Mouse (Mus musculus) heart, embryonic 10.5 days (tissue): Measurements from ENCODE around the gene Gm3415. TPM values are rescaled to one million over a fixed set of nuclear protein-coding genes. Genes with fewer than 3 reads are reported as not detected.
A peak's percentile ranks its signal among the peaks of the same experiment; 100 is the strongest.
"Not testable (repeated sequence)": the region's sequence is repeated elsewhere in the genome, so short reads cannot be mapped to it uniquely, and the experiment has no call there.

Experiments
- DNase-seq: peaks from one replicate; pipeline ENCODE4 v3.0.0-alpha.2; 2017; ENCODE audit warnings: low spot score
- H3K27ac ChIP-seq: fragments of 300-500 bp; sonication (generic); 2 replicates; pipeline ENCODE4 v1.5.1; 2016; ENCODE audit warnings: mild to moderate bottlenecking
- H3K27me3 ChIP-seq: fragments of 300-500 bp; sonication (generic); 2 replicates; pipeline ENCODE4 v1.6.1; 2016; ENCODE audit warnings: mild to moderate bottlenecking; ENCODE audit not compliant: poor library complexity, insufficient read depth, severe bottlenecking
- H3K36me3 ChIP-seq: fragments of 300-500 bp; sonication (generic); 2 replicates; pipeline ENCODE4 v1.6.1; 2016; ENCODE audit warnings: mild to moderate bottlenecking, moderate library complexity
- H3K4me1 ChIP-seq: fragments of 300-500 bp; sonication (generic); 2 replicates; pipeline ENCODE4 v1.6.1; 2016; ENCODE audit warnings: mild to moderate bottlenecking
- H3K4me3 ChIP-seq: fragments of 300-500 bp; sonication (generic); 2 replicates; pipeline ENCODE4 v1.5.1; 2016; ENCODE audit warnings: mild to moderate bottlenecking, moderate library complexity
- H3K9me3 ChIP-seq: fragments of 300-500 bp; sonication (generic); 2 replicates; pipeline ENCODE4 v1.6.1; 2016; ENCODE audit warnings: mild to moderate bottlenecking, moderate library complexity
- WGBS: fragments of 180-500 bp; shearing (Covaris S2); methylation state at CpG from one replicate; pipeline ENCODE4 v1.1.7; 2016; 5-methylcytosine and 5-hydroxymethylcytosine counted together
- polyA plus RNA-seq: library from polyadenylated mRNA; unstranded; fragments of >200 nt; fragmentation: Nextera tagmentation; extraction: Ambion mirVana; gene quantifications from 2 replicates; pipeline ENCODE4 v1.2.1, GENCODE M21; 2016

The Gm3415 gene
- not detected in 2 replicates for polyA plus RNA-seq

DNA sequence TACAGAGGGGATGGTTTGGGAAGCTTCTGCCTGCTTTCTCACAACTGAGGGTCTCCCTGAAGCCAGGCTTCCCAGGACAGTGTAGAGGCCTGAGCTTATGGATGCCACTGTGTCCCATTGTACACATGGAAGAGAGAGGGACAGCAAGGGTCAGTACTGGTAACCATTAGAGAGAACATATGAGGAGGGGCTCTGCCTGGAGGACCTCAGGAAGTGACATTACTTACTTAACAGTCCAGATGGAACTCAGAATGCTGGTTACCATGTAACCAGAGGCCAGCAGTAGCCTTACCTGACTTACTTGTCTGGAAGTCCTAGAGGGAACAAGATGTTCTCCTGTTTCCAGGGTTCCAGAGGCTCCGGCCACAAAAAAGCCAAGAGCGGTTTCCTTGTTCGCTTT, at the start of gene Gm3415:
Gene Gm3415 (plus strand): TSS at position 301 of the 400 bp plus-strand sequence.
- not testable (repeated sequence) for DNase-seq, H3K9me3 ChIP-seq, H3K27ac ChIP-seq, H3K27me3 ChIP-seq, H3K36me3 ChIP-seq, H3K4me3 ChIP-seq, H3K4me1 ChIP-seq
- no CpG with 5 or more reads among the region's 3 CpGs for WGBS

DNA sequence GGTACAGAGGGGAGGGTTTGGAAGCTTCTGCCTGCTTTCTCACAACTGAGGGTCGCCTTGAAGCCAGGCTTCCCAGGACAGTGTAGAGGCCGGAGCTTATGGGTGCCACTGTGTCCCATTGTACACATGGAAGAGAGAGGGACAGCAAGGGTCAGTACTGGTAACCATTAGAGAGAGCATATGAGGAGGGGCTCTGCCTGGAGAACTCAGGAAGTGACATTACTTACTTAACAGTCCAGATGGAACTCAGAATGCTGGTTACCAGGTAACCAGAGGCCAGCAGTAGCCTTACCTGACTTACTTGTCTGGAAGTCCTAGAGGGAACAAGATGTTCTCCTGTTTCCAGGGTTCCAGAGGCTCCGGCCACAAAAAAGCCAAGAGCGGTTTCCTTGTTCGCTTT, 42.1 kb upstream of the Gm3415 start, which contains the start of gene Gm3402:
Gene Gm3402 (plus strand): TSS at position 301 of the 400 bp plus-strand sequence.
- 93% methylated on average over 2 of the region's 5 CpGs for whole genome bisulfite sequencing

DNA sequence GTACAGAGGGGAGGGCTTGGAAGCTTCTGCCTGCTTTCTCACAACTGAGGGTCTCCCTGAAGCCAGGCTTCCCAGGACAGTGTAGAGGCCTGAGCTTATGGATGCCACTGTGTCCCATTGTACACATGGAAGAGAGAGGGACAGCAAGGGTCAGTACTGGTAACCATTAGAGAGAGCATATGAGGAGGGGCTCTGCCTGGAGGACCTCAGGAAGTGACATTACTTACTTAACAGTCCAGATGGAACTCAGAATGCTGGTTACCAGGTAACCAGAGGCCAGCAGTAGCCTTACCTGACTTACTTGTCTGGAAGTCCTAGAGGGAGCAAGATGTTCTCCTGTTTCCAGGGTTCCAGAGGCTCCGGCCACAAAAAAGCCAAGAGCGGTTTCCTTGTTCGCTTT, 30.4 kb upstream of the Gm3415 start, which contains the start of gene Gm3404:
Gene Gm3404 (plus strand): TSS at position 301 of the 400 bp plus-strand sequence.
- not testable (repeated sequence) for H3K36me3 ChIP-seq, DNase-seq, H3K4me3 ChIP-seq, H3K9me3 ChIP-seq, H3K4me1 ChIP-seq, H3K27ac ChIP-seq, H3K27me3 ChIP-seq
- 89% methylated on average over 3 of the region's 3 CpGs for WGBS

More for the DNA sequence above, 42.1 kb upstream of the Gm3415 start, which contains the start of gene Gm3402:
- not testable (repeated sequence) for H3K36me3 ChIP-seq, H3K27me3 ChIP-seq, H3K27ac ChIP-seq, H3K9me3 ChIP-seq, H3K4me1 ChIP-seq, H3K4me3 ChIP-seq, DNase-seq

DNA sequence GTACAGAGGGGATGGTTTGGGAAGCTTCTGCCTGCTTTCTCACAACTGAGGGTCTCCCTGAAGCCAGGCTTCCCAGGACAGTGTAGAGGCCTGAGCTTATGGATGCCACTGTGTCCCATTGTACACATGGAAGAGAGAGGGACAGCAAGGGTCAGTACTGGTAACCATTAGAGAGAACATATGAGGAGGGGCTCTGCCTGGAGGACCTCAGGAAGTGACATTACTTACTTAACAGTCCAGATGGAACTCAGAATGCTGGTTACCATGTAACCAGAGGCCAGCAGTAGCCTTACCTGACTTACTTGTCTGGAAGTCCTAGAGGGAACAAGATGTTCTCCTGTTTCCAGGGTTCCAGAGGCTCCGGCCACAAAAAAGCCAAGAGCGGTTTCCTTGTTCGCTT, 18.6 kb upstream of the Gm3415 start, which contains the start of gene Gm3409:
Gene Gm3409 (plus strand): TSS at position 301 of the 400 bp plus-strand sequence.
- not testable (repeated sequence) for H3K4me1 ChIP-seq, H3K4me3 ChIP-seq, H3K9me3 ChIP-seq, H3K36me3 ChIP-seq, H3K27me3 ChIP-seq, DNase-seq, H3K27ac ChIP-seq
- 69% methylated on average over 3 of the region's 3 CpGs for WGBS

DNA sequence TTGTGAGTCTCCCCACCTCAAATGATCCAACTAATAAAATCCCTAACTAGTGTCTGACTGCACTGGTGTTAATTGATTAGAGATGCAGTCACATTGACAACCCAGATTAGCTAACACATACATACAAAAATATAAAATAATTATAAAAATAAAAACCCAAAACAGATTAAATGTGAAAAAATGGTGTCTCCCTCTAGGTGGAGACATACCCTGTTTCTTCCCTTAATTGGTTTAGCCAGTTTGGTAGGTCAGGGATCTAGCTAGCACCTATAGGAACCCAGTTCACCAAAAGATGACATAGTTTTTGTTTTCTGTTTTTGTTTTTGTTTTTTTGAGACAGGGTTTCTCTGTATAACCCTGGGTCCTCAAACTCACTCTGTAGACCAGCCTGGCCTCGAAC, 8.3 kb downstream of the Gm3415 start:
- 65% methylated on average over 1 of the region's 1 CpGs for WGBS
- no peak overlapping the region for H3K27ac ChIP-seq
- H3K9me3 ChIP-seq, result no peaks in the 10 kb centered on the region
- no peak overlapping the region for H3K4me3 ChIP-seq
- H3K36me3 ChIP-seq, result no peaks in the 10 kb centered on the region
- no peaks in the 10 kb centered on the region for H3K4me1 ChIP-seq
- no peak for DNase-seq
- H3K27me3 ChIP-seq, result no peaks in the 10 kb centered on the region

DNA sequence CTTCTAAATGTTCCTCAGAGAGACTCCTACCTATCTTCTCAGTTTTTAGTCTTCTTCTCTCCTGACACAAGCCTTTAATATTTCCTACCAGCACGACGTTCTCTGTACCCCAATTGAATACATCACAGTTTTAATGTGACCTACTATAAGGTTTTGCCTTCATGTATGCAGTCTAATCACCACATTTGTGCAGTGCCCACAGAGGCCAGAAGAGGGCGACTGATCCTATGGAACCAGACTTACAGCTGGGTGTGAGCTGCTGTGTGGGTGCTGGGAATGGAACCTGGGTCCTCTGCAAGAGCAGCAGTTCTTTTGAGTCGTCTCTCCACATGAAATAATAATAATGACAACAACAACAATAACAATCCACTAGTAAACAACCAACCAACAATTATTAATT, 11.1 kb downstream of the Gm3415 start:
- Histone ChIP-seq H3K36me3 (no peaks in the 10 kb centered on the region), H3K9me3 (no peaks in the 10 kb centered on the region), H3K4me3 (no peak overlapping the region), H3K27me3 (no peaks in the 10 kb centered on the region), H3K27ac (no peak overlapping the region), H3K4me1 (no peaks in the 10 kb centered on the region)
- no peak for DNase-seq
- WGBS, result 52% methylated on average over 4 of the region's 4 CpGs

DNA sequence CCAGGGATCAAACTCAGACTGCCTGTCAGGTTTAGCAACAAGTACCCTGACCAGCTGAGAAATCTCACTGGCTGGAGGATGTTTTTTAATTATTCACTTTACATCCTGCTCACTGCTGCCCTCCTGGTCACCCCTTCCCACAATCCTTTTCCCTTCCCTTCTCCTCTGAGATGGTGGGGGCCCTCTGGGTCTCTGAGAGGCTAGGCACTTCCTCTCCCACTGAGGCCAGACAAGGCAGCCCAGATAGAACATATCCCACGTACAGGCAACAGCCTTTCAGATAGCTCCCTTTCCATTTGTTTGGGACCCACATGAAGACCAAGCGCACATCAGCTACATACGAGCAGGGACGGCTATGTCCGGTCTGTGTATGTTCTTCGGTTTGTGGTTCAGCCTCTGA, 14.2 kb downstream of the Gm3415 start:
- not testable (repeated sequence) for H3K9me3 ChIP-seq, H3K4me1 ChIP-seq, DNase-seq, H3K27me3 ChIP-seq, H3K36me3 ChIP-seq, H3K27ac ChIP-seq, H3K4me3 ChIP-seq
- 83% methylated on average over 6 of the region's 6 CpGs for WGBS

DNA sequence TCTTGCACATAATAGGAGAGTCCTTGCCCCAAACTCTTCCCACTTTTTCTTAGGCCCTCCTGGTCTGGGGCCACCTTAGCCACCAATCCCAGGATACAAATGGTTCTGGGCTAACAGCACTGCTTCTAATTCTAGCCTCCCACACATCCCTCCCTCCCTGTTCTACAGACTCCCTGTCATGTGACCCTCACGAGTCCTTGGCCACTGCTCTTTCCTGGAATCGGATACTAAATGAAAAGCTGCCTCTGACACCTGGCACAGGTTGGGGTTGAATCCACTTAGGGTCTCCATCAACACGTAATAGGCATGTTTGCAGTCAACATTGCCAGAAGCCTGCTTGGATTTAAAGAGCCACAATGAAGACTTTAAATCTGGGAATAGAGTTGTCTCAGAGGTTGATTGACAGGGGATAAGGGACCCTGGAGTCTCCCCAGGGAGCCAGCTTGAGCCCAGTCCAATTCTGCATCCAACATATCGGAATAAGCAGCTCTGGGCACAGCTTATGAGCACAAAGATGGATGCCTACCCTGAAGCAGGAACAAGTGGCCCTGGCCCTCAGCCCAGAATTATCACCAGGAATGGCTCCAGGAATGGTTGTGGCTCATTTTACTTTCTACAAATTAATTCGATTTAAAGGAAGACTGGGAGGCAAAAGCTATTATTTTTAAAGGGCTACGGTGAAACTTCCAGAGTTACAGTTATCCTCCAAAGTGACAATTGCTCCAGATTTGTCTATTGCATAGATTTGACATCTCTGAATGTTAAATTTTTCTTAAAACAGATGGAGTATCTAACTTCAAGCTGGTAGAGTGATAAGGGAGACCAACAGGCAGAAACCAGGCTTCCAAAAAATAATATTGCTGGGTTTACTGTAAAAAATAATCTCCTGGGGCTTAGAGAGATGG, 16.1 kb downstream of the Gm3415 start:
- not testable (repeated sequence) for H3K9me3 ChIP-seq, H3K36me3 ChIP-seq, H3K27me3 ChIP-seq, H3K4me1 ChIP-seq, DNase-seq, H3K4me3 ChIP-seq, H3K27ac ChIP-seq
- whole genome bisulfite sequencing, result 67% methylated on average over 6 of the region's 6 CpGs

DNA sequence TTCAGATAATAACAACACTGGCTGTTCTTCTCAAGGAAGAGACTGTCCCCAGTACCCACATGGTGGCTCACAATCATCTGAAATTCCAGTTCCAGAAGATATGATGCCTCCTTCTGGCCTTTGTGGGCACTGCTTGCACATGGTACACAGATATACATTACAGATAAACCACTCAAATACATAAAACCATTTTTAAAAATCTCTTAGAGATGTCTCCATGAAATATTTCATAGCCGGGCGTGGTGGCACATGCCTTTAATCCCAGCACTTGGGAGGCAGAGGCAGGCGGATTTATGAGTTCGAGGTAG, 16.8 kb downstream of the Gm3415 start:
- not testable (repeated sequence) for DNase-seq, H3K9me3 ChIP-seq, H3K27ac ChIP-seq, H3K27me3 ChIP-seq, H3K36me3 ChIP-seq, H3K4me3 ChIP-seq, H3K4me1 ChIP-seq
- WGBS, result 87% methylated on average over 4 of the region's 4 CpGs

DNA sequence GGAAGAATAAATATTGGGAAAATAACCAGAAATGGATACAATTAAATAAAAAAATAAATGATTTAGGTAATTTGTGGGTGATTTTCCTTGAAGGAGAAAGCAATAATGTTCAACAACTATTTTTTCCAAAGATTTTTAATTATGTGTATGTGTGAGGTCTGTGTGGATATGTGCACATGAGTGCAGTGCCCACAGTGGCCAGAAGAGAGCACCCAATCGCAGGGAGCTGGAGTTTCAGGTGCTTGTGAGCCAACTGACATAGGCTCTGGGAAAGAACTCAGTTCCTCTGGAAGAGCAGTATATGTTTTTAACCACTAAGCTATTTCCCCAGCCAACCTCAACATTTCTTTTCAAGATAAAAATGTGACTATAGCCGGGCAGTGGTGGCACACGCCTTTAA, 20.7 kb downstream of the Gm3415 start:
- 82% methylated on average over 3 of the region's 3 CpGs for WGBS
- Histone ChIP-seq H3K36me3 (no peaks in the 10 kb centered on the region), H3K9me3 (no peaks in the 10 kb centered on the region), H3K27ac (no peak overlapping the region), H3K4me1 (no peaks in the 10 kb centered on the region), H3K4me3 (no peak overlapping the region), H3K27me3 (no peaks in the 10 kb centered on the region)
- no peak for DNase-seq

DNA sequence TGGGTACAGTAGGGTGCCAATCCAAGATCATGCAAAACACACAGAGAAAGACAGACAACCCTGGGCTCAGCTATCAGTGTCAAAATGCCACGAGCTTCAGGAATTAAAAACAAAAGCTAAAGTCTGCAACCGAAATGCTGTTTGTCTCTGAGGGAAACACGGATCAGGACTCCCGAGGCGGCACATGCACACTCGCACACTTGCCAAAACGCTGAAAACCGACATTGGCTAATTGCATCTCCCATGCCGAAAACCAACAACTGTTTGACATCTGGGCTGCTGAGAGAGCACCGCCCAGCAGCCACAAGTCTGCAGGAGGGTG, 28.2 kb downstream of the Gm3415 start:
- H3K27ac ChIP-seq, result no peak overlapping the region
- H3K9me3 ChIP-seq, result no peaks in the 10 kb centered on the region
- no peak for DNase-seq
- H3K27me3 ChIP-seq, result peaks cover 49% of the 10 kb centered on the region
- H3K4me1 ChIP-seq, result peaks cover 10% of the 10 kb centered on the region
- WGBS, result 12% methylated on average over 10 of the region's 10 CpGs
- H3K36me3 ChIP-seq, result no peaks in the 10 kb centered on the region
- peak overlapping the region; percentile 67 for H3K4me3 ChIP-seq

DNA sequence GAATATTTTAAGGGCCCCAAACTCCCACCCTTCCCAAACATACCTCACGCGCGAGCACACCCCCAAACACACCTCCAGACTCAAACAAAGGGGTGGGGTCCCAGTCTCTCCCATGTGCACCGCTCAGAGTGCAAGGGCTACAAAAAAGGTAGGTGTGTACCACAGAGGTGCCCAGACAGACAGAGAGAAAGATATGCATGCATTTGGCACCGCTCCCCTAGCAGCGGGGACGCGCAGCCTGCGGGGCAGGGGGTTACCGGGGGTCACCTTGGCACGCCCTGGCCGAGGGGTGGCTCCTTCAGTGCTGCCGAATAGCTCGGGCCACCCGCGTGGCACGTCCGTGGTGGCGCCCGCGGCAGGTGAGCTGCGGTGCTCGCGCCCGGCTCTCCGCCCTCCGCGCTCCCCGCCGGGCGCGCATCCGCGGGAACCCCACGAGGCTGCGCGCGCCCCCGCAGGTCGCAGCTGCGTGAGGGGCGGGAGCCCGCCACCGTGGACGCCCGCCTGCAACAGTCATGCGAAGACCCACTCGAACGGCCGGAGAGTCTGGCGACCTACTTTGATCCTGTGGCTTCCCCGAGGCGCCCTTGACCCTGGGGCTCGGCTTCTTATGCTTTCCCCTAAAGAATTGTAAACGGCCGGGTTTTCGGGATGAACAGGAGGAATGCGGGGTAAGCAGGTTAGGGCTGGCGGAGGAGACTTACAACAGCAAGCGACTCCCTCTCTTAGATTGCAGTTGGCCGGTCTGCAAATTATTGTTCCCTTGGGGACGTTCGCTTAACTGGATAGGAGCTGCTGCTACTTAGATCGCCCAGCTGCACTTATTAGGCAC, 28.8 kb downstream of the Gm3415 start, which contains the start of gene Gpr12:
Gene Gpr12 (minus strand): TSS at position 762 of the 829 bp plus-strand sequence.
- Histone ChIP-seq H3K27ac (no peak within 1 kb of the TSS), H3K9me3 (no peaks in the 10 kb centered on the region), H3K4me3 (peak within 1 kb of the TSS; percentile 67), H3K4me1 (peaks cover 10% of the 10 kb centered on the region), H3K27me3 (peaks cover 49% of the 10 kb centered on the region), H3K36me3 (no peaks in the 10 kb centered on the region)
- WGBS, result 2% methylated on average over 58 of the region's 64 CpGs
- no peak for DNase-seq

DNA sequence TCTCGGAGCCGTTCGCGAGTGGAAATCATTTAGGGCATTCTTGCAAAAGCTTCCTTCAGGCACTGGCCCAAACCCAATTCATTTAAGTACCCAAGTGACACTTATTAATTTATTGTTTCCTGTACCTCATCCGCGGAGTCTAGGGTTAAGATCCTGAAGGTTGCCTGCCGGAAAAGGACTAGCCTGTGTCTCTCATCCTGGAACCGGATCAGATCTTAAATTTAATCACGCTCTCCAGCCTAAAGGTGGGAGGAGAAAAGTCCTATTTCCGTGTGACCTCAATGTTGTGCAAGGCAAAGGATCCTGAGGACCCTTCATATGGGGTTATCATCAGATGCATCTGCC, 29.3 kb downstream of the Gm3415 start:
- Histone ChIP-seq H3K27ac (no peak overlapping the region), H3K4me3 (peak overlapping the region; percentile 67), H3K9me3 (no peaks in the 10 kb centered on the region), H3K27me3 (peaks cover 49% of the 10 kb centered on the region), H3K36me3 (no peaks in the 10 kb centered on the region), H3K4me1 (peaks cover 10% of the 10 kb centered on the region)
- no peak for DNase-seq
- WGBS, result 17% methylated on average over 10 of the region's 10 CpGs
